Mouse (Mus musculus): ENCODE results near the gene Prnd.

GRCm38 (mm10) chr2:131907311-131907710 lies 43.4 kb upstream of the Prnd start:
- TF ChIP-seq HCFC1 (IDR thresholded peaks at IDR 0.05; ENCODE audit: borderline replicate concordance, insufficient read depth, low read length) (no peak), MAFK (IDR thresholded peaks at IDR 0.05; ENCODE audit: insufficient read depth, low read depth, low read length) (no peak), ZC3H11A (IDR thresholded peaks at IDR 0.05; ENCODE audit: borderline replicate concordance, low read depth, low read length) (no peak), CHD2 (IDR thresholded peaks at IDR 0.05; ENCODE audit: low read depth, low read length) (no peak)
